Mouse (Mus musculus) CH12.LX (cell line): ENCODE measurements around the gene Cep112. TPM values are rescaled to one million over a fixed set of nuclear protein-coding genes. Genes with fewer than 3 reads are reported as not detected.

Experiments used
- DNase-seq: peaks from one replicate; pipeline ENCODE4 v3.0.0-alpha.2; 2013; ENCODE audit errors: extremely low read depth
- H3K27ac ChIP-seq: 2 replicates; pipeline ENCODE4 v1.5.1; 2012; ENCODE audit warnings: low read depth, mild to moderate bottlenecking, control low read depth, moderate library complexity; ENCODE audit not compliant: insufficient read depth
- H3K27me3 ChIP-seq: replicated peaks from 2 replicates; pipeline ENCODE3; 2012; ENCODE audit warnings: inconsistent platforms
- H3K36me3 ChIP-seq, 2 experiments: replicated peaks in 1 of 2; 2 replicates each; pipeline versions ENCODE3 to v1.6.1; 2012; ENCODE audit warnings: inconsistent platforms in 1 of 2, low read length in 1 of 2, mild to moderate bottlenecking in 1 of 2, mixed read lengths in 1 of 2, moderate library complexity in 1 of 2; ENCODE audit not compliant: control insufficient read depth in 1 of 2, insufficient read depth in 1 of 2
- H3K4me1 ChIP-seq, 2 experiments: 2 replicates each; pipeline ENCODE4 v1.6.1; 2012; ENCODE audit warnings: inconsistent platforms in 1 of 2, moderate library complexity in 1 of 2; ENCODE audit not compliant: insufficient read depth in 2 of 2, control insufficient read depth in 1 of 2
- H3K4me2 ChIP-seq: 2 replicates; pipeline ENCODE4 v1.6.1; 2012; ENCODE audit warnings: low read depth, mild to moderate bottlenecking, control low read depth; ENCODE audit not compliant: poor library complexity, insufficient read depth, severe bottlenecking
- H3K4me3 ChIP-seq, 3 experiments: fragments of 150-350 bp in 1 of 3; sonication (generic) in 1 of 3; replicated peaks in 1 of 3; 2 replicates each; pipeline versions ENCODE3 to v1.5.1; 2011 to 2012; ENCODE audit warnings: low read depth in 2 of 3, low read length in 2 of 3, mild to moderate bottlenecking in 2 of 3, moderate library complexity in 2 of 3, control low read depth in 1 of 3, improper control_type of control experiment in 1 of 3, inconsistent platforms in 1 of 3, mixed read lengths in 1 of 3; ENCODE audit not compliant: poor library complexity in 1 of 3
- H3K79me2 ChIP-seq: replicated peaks from 2 replicates; pipeline ENCODE4 v1.6.1; 2012; ENCODE audit warnings: mild to moderate bottlenecking, moderate library complexity; ENCODE audit not compliant: control insufficient read depth, poor library complexity, insufficient read depth, severe bottlenecking; ENCODE audit errors: extremely low read depth
- H3K9ac ChIP-seq: 2 replicates; pipeline ENCODE4 v1.6.1; 2012; ENCODE audit warnings: low read depth, mild to moderate bottlenecking, control low read depth, moderate library complexity; ENCODE audit not compliant: insufficient read depth
- H3K9me3 ChIP-seq: replicated peaks from 2 replicates; pipeline ENCODE3; 2012; ENCODE audit warnings: low read length, inconsistent platforms, mixed read lengths
- BHLHE40 ChIP-seq: IDR thresholded peaks from 2 replicates; pipeline ENCODE4 v1.6.1; 2011; ENCODE audit warnings: mild to moderate bottlenecking, low read depth, low read length, improper control_type of control experiment
- CHD1 ChIP-seq: IDR thresholded peaks from 2 replicates; pipeline ENCODE4 v1.6.1; 2012; ENCODE audit warnings: low read depth, low read length, improper control_type of control experiment, inconsistent platforms
- CTCF ChIP-seq, 2 experiments: IDR thresholded peaks in 1 of 2; conservative IDR thresholded peaks in 1 of 2; 2 replicates each; pipeline ENCODE4 v1.5.1; 2011 to 2012; ENCODE audit warnings: low read depth in 2 of 2, low read length in 2 of 2, improper control_type of control experiment in 1 of 2, inconsistent platforms in 1 of 2, mild to moderate bottlenecking in 1 of 2, moderate library complexity in 1 of 2
- E2F4 ChIP-seq: IDR thresholded peaks from 2 replicates; pipeline ENCODE4 v1.6.1; 2011; ENCODE audit warnings: low read depth, low read length, improper control_type of control experiment; ENCODE audit not compliant: insufficient replicate concordance
- ELF1 ChIP-seq: IDR thresholded peaks from 2 replicates; pipeline ENCODE4 v1.6.1; 2014; ENCODE audit warnings: low read depth, mild to moderate bottlenecking, inconsistent platforms, low read length, improper control_type of control experiment
- EP300 ChIP-seq: IDR thresholded peaks from 2 replicates; pipeline ENCODE4 v1.6.1; 2011; ENCODE audit warnings: low read length, improper control_type of control experiment
- ETS1 ChIP-seq: conservative IDR thresholded peaks from 2 replicates; pipeline ENCODE4 v1.6.1; 2012; ENCODE audit warnings: low read depth, mild to moderate bottlenecking, inconsistent platforms, low read length, improper control_type of control experiment, moderate library complexity
- GABPA ChIP-seq: IDR thresholded peaks from 2 replicates; pipeline ENCODE4 v1.6.1; 2012; ENCODE audit warnings: low read depth, low read length, improper control_type of control experiment, inconsistent platforms; ENCODE audit not compliant: insufficient replicate concordance
- HCFC1 ChIP-seq: IDR thresholded peaks from 2 replicates; pipeline ENCODE4 v1.6.1; 2012; ENCODE audit warnings: low read depth, mild to moderate bottlenecking, inconsistent platforms, low read length, improper control_type of control experiment
- IRF4 ChIP-seq: IDR thresholded peaks from 2 replicates; pipeline ENCODE4 v1.6.1; 2014; ENCODE audit warnings: low read depth, mild to moderate bottlenecking, inconsistent platforms, low read length, improper control_type of control experiment
- JUN ChIP-seq: IDR thresholded peaks from 2 replicates; pipeline ENCODE4 v1.6.1; 2011; ENCODE audit warnings: low read depth, mild to moderate bottlenecking, low read length, improper control_type of control experiment, moderate library complexity; ENCODE audit not compliant: insufficient read depth
- JUND ChIP-seq: conservative IDR thresholded peaks from 2 replicates; pipeline ENCODE4 v1.6.1; 2011; ENCODE audit warnings: low read depth, low read length, improper control_type of control experiment
- KAT2A ChIP-seq: IDR thresholded peaks from 2 replicates; pipeline ENCODE4 v1.6.1; 2012; ENCODE audit warnings: low read length, improper control_type of control experiment, inconsistent platforms; ENCODE audit not compliant: insufficient replicate concordance
- MAFK ChIP-seq: IDR thresholded peaks from 2 replicates; pipeline ENCODE4 v1.6.1; 2011; ENCODE audit warnings: low read length, improper control_type of control experiment; ENCODE audit not compliant: insufficient replicate concordance
- MAZ ChIP-seq: IDR thresholded peaks from 2 replicates; pipeline ENCODE4 v1.6.1; 2012; ENCODE audit warnings: low read depth, mild to moderate bottlenecking, inconsistent platforms, low read length, improper control_type of control experiment, moderate library complexity
- MEF2A ChIP-seq: IDR thresholded peaks from 2 replicates; pipeline ENCODE4 v1.6.1; 2014; ENCODE audit warnings: low read depth, mild to moderate bottlenecking, inconsistent platforms, low read length, improper control_type of control experiment, borderline replicate concordance
- MXI1 ChIP-seq: IDR thresholded peaks from 2 replicates; pipeline ENCODE4 v1.6.1; 2011; ENCODE audit warnings: mild to moderate bottlenecking, low read depth, low read length, improper control_type of control experiment
- NELFE ChIP-seq: IDR thresholded peaks from 2 replicates; pipeline ENCODE4 v1.6.1; 2011; ENCODE audit warnings: low read depth, low read length, improper control_type of control experiment
- NRF1 ChIP-seq: IDR thresholded peaks from 2 replicates; pipeline ENCODE4 v1.6.1; 2014; ENCODE audit warnings: low read depth, mild to moderate bottlenecking, inconsistent platforms, low read length, improper control_type of control experiment, moderate library complexity
- PAX5 ChIP-seq: IDR thresholded peaks from 2 replicates; pipeline ENCODE4 v1.6.1; 2012; ENCODE audit warnings: low read length, inconsistent platforms, mixed read lengths
- POLR2A ChIP-seq: IDR thresholded peaks from 2 replicates; pipeline ENCODE4 v1.6.1; 2011; ENCODE audit warnings: low read depth, mild to moderate bottlenecking, improper control_type of control experiment, low read length
- RAD21 ChIP-seq: IDR thresholded peaks from 2 replicates; pipeline ENCODE4 v1.6.1; 2011; ENCODE audit warnings: low read depth, mild to moderate bottlenecking, low read length, improper control_type of control experiment, moderate library complexity
- SIN3A ChIP-seq: IDR thresholded peaks from 2 replicates; pipeline ENCODE4 v1.6.1; 2012; ENCODE audit warnings: low read length, improper control_type of control experiment, inconsistent platforms
- TBP ChIP-seq: conservative IDR thresholded peaks from 2 replicates; pipeline ENCODE4 v1.6.1; 2011; ENCODE audit warnings: low read depth, low read length, improper control_type of control experiment
- USF2 ChIP-seq: conservative IDR thresholded peaks from 2 replicates; pipeline ENCODE4 v1.6.1; 2011; ENCODE audit warnings: low read depth, low read length, improper control_type of control experiment
- ZKSCAN1 ChIP-seq: IDR thresholded peaks from 2 replicates; pipeline ENCODE4 v1.6.1; 2012; ENCODE audit warnings: low read depth, inconsistent platforms, low read length, improper control_type of control experiment, borderline replicate concordance
- ZNF384 ChIP-seq: IDR thresholded peaks from 2 replicates; pipeline ENCODE4 v1.6.1; 2012; ENCODE audit warnings: low read depth, low read length, improper control_type of control experiment, inconsistent platforms
- dilution Hi-C: fragments of 300-500 bp; cut with MboI; formaldehyde crosslinking; loops from 2 replicates; pipeline ENCODE4 v1.14.3; 2020; ENCODE audit warnings: low sequenced_read_pairs; ENCODE audit not compliant: extremely low pct_unique_long_range_greater_than_20kb, extremely low pct_ligation_motif_present
- in situ Hi-C: fragments of 300-500 bp; cut with MboI; formaldehyde crosslinking; loops from 3 replicates; pipeline ENCODE4 v1.14.3; 2019; ENCODE audit warnings: low sequenced_read_pairs, low pct_ligation_motif_present, low pct_unique_long_range_greater_than_20kb, mixed read lengths
- polyA plus RNA-seq: library from polyadenylated mRNA; unstranded; fragments of >175 nt; gene quantifications from 2 replicates; pipeline ENCODE4 v1.2.1, GENCODE M21; 2012; ENCODE audit warnings: low read depth; ENCODE audit not compliant: insufficient read length
- total RNA-seq, 2 experiments: library from RNA; depleted of rRNA; stranded (reverse); fragments of 300-350 nt in 1 of 2; fragments of >200 nt in 1 of 2; gene quantifications; 2 replicates each; pipeline ENCODE4 v1.2.3; 2012 to 2014

Cep112 gene
- total and polyA plus RNA-seq, 3 experiments = 0.93 to 1.4 (median 1.3) TPM

DNA sequence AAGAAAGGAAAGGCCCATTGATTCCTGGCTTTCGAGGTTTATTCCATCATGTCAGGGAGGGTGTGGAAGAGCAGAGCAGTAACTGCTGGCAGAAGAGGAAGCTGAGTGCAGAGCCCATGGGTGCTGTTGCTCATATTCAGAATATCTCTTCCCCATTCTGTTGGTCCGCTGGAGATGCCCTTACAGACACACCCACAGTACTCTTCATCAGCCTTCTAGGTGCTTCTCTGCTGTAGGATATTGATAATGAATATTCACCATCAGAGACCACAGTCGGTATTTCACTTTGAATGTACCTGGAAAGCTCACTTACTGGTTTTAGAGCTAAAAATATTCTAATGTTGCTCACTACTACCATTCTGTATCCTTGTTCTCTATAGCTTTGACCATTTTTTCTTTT lies 109.0 kb downstream of the Cep112 start:
- dilution Hi-C loops (no loop called here), in situ Hi-C loops (no loop called here)
- H3K4me2 ChIP-seq = peak overlapping the region; percentile 38
- H3K36me3 ChIP-seq = no peaks in the 10 kb centered on the region
- peak; percentile 82 for DNase-seq
- H3K79me2 ChIP-seq = no peaks in the 10 kb centered on the region
- H3K9me3 ChIP-seq = no peaks in the 10 kb centered on the region
- no peak overlapping the region for H3K9ac ChIP-seq
- no peaks in the 10 kb centered on the region for H3K27me3 ChIP-seq
- TF ChIP-seq PAX5 (no peak), IRF4 (peak; percentile 85), JUN (peak; percentile 50), MEF2A (peak; percentile 65), EP300 (peak; percentile 77), MAFK (0 out of 2 replicates have a peak, but pooled peaks have one; percentile 13), RAD21 (no peak), ETS1 (peak; percentile 48), HCFC1 (no peak), ELF1 (0 out of 2 replicates have a peak, but pooled peaks have one; percentile 29), BHLHE40 (0 out of 2 replicates have a peak, but pooled peaks have one; percentile 33), ZNF384 (0 out of 2 replicates have a peak, but pooled peaks have one; percentile 6), JUND (peak; percentile 75), NRF1 (no peak)
- no peak overlapping the region for H3K4me3 ChIP-seq
- H3K4me1 ChIP-seq = peaks cover 0 to 9% of the 10 kb centered on the region in 2 experiments; a peak in 2 of 4 replicates
- no peak overlapping the region for H3K27ac ChIP-seq

DNA sequence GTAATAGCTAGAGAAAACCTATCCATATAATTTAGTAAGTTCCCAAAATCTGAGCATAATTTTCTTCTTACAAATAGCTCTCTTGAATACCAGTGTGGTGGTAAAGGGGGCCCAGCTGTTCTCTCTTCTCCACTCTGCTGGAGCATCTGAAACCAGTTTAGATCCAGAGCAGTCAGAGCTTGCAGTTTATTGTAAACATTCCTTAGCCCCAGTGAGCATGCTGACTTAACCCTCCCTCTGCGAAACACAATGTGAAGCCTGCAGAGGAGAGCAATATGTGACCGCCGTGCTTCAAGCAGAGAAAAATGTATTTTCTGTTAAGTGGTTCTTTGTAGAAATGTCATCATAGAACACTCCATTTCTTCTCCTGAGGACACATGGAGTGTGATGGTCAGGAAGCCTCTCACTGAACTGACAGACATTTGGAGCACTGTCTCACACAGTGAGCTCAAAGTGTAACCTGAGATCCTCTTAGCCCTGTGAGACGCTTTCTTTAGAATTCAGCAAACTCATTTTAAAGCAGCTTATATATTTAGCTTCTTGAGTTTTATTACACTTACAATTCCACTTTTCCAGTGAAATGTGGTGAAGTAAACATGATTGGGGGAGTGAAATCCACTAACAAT lies 128.1 kb downstream of the Cep112 start:
- dilution Hi-C loops (no loop called here), in situ Hi-C loops (no loop called here)
- Histone ChIP-seq H3K4me3 (no peak overlapping the region), H3K9ac (no peak overlapping the region), H3K4me2 (no peak overlapping the region; the same call in 1 of the 2 replicates), H3K27ac (no peak overlapping the region), H3K9me3 (no peaks in the 10 kb centered on the region), H3K4me1 (peaks cover 6 to 21% of the 10 kb centered on the region in 2 experiments; a peak in 3 of 4 replicates), H3K27me3 (no peaks in the 10 kb centered on the region), H3K36me3 (no peaks in the 10 kb centered on the region), H3K79me2 (no peaks in the 10 kb centered on the region)
- no peak for TF ChIP-seq KAT2A
- no peak for TF ChIP-seq NELFE
- TF ChIP-seq MAZ = no peak
- TF ChIP-seq SIN3A = no peak
- no peak for TF ChIP-seq CTCF (conservative IDR thresholded peaks at IDR 0.05 in 1 of 2, IDR thresholded peaks at IDR 0.05 in 1 of 2; ENCODE audit: low read depth in 2 of 2, low read length in 2 of 2)
- no peak for TF ChIP-seq POLR2A
- no peak for TF ChIP-seq E2F4
- TF ChIP-seq IRF4 = no peak
- TF ChIP-seq TBP = no peak
- TF ChIP-seq GABPA = no peak
- TF ChIP-seq ELF1 = no peak
- no peak for TF ChIP-seq MXI1
- TF ChIP-seq MEF2A = no peak
- no peak for TF ChIP-seq CHD1
- TF ChIP-seq USF2 = no peak
- TF ChIP-seq ZKSCAN1 = no peak
- DNase-seq = no peak
